Mouse (Mus musculus): ENCODE measurements at regions not wholly inside any gene's neighbourhood (a gene's known extent, or its start where the extent isn't known, plus 50 kb on each side); places are given as distances from the start of the nearest gene placed in this dataset.

DNA sequence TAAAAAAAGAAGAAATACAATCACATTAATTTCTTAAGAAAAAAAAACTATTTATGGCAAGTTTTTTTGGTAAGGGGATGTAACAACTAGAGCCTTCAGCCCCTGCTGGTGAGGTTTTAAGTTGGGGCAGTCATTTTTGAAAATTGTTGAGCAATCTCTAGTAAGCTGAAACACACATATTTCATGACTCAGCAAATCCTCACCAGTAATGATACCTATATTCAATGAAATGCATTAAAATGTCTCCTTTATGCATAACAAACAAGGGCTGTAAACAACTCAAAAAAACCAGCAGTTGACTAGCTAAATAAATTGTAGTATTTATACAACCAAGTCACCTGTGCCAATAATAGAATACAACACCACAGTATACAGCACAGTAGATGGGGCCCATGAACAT is 63.1 kb upstream of the Satb2 start:
- no peaks in the 10 kb centered on the region for H3K79me2 ChIP-seq (ENCODE audit: control insufficient read depth, insufficient read depth)
- no peaks in the 10 kb centered on the region for H3K36me3 ChIP-seq (ENCODE audit: control insufficient read depth, insufficient read depth)
- H3ac ChIP-seq (ENCODE audit: control insufficient read depth, insufficient read length), result no peak overlapping the region
- H3K4me2 ChIP-seq (ENCODE audit: low read depth), result no peak overlapping the region
- no peak overlapping the region for H3K4me3 ChIP-seq
- TF ChIP-seq MYOD1 (IDR thresholded peaks at IDR 0.05; ENCODE audit: control insufficient read depth in 1 of 3, insufficient read length in 2 of 3, low read depth in 2 of 3), result no peak
- no peak for TF ChIP-seq MAX (IDR thresholded peaks at IDR 0.05; ENCODE audit: low read depth)
- TF ChIP-seq CEBPB (IDR thresholded peaks at IDR 0.05; ENCODE audit: insufficient read depth, poor library complexity, severe bottlenecking), result no peak
- TF ChIP-seq USF1 (IDR thresholded peaks at IDR 0.05; ENCODE audit: low read depth), result no peak
- TF ChIP-seq POLR2AphosphoS2 (IDR thresholded peaks at IDR 0.05; ENCODE audit: insufficient read length, low read depth), result no peak
- TF ChIP-seq MYOG (IDR thresholded peaks at IDR 0.05; ENCODE audit: control insufficient read depth in 1 of 3, insufficient read depth in 1 of 3, insufficient read length in 2 of 3, low read depth in 2 of 3), result no peak
- TF ChIP-seq TCF3 (IDR thresholded peaks at IDR 0.05; ENCODE audit: insufficient read length, low read depth), result no peak
- no peak for TF ChIP-seq E2F4 (IDR thresholded peaks at IDR 0.05; ENCODE audit: insufficient read depth)
- TF ChIP-seq SRF (IDR thresholded peaks at IDR 0.05; ENCODE audit: control insufficient read depth, insufficient read length, low read depth), result no peak
- TF ChIP-seq TCF12 (IDR thresholded peaks at IDR 0.05; ENCODE audit: insufficient read depth, poor library complexity, severe bottlenecking), result no peak
- no peak for TF ChIP-seq REST (IDR thresholded peaks at IDR 0.05; ENCODE audit: insufficient read depth, insufficient read length)
- no peak for TF ChIP-seq POLR2A (IDR thresholded peaks at IDR 0.05; ENCODE audit: insufficient read length, low read depth)
- H3K27me3 ChIP-seq (ENCODE audit: control insufficient read depth, insufficient read depth, insufficient read length), result no peaks in the 10 kb centered on the region

DNA sequence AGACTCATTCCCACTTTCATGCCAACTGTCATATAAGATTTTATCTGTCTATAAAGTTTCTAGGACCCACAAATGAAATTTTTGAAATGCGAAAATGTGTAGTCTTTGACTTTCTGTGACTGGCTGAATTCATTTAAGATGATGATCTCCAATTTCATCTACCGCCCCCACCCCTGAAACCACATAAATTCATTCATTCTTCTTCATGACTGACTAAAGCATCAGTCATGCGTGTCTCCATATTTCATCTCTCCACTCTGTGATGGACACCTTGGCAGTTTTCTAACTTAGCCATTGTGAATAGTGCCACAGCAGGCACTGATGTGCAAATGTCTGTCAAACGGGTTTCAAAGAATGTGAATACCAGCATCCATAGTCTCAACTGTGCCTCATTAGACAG is 75.4 kb upstream of the Satb2 start:
- Histone ChIP-seq H3K79me2 (ENCODE audit: control insufficient read depth, insufficient read depth) (no peaks in the 10 kb centered on the region), H3K4me2 (ENCODE audit: low read depth) (no peak overlapping the region), H3K27me3 (ENCODE audit: control insufficient read depth, insufficient read depth, insufficient read length) (no peaks in the 10 kb centered on the region), H3K4me3 (no peak overlapping the region), H3K36me3 (ENCODE audit: control insufficient read depth, insufficient read depth) (no peaks in the 10 kb centered on the region), H3ac (ENCODE audit: control insufficient read depth, insufficient read length) (no peak overlapping the region)
- TF ChIP-seq TCF12 (IDR thresholded peaks at IDR 0.05; ENCODE audit: insufficient read depth, poor library complexity, severe bottlenecking) (no peak), CEBPB (IDR thresholded peaks at IDR 0.05; ENCODE audit: insufficient read depth, poor library complexity, severe bottlenecking) (no peak), REST (IDR thresholded peaks at IDR 0.05; ENCODE audit: insufficient read depth, insufficient read length) (no peak), E2F4 (IDR thresholded peaks at IDR 0.05; ENCODE audit: insufficient read depth) (no peak), USF1 (IDR thresholded peaks at IDR 0.05; ENCODE audit: low read depth) (no peak), SRF (IDR thresholded peaks at IDR 0.05; ENCODE audit: control insufficient read depth, insufficient read length, low read depth) (no peak), TCF3 (IDR thresholded peaks at IDR 0.05; ENCODE audit: insufficient read length, low read depth) (no peak), POLR2A (IDR thresholded peaks at IDR 0.05; ENCODE audit: insufficient read length, low read depth) (no peak), POLR2AphosphoS2 (IDR thresholded peaks at IDR 0.05; ENCODE audit: insufficient read length, low read depth) (no peak), MAX (IDR thresholded peaks at IDR 0.05; ENCODE audit: low read depth) (no peak)

DNA sequence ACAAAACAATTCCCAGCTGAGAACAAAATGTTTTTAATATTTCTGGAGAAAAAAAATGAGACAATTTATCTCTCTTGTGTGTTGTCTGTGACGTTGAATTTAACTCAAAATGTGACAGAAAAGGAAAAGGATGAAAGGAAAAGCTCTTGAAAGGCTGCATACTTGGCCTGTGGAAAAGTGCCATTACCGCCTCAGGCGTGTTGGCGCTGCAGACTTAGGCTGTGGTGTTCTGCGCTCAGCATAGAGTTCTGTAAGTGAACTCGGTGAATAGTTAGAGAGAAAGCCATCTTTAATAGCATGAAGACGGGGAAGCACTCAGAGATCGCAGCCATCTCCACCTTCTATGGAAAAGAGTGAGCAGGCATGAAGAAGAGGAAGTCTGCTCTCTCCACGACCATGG is 77.5 kb upstream of the Satb2 start:
- H3ac ChIP-seq (ENCODE audit: control insufficient read depth, insufficient read length), result no peak overlapping the region
- no peak for TF ChIP-seq E2F4 (IDR thresholded peaks at IDR 0.05; ENCODE audit: insufficient read depth)
- TF ChIP-seq TCF3 (IDR thresholded peaks at IDR 0.05; ENCODE audit: insufficient read length, low read depth), result no peak
- TF ChIP-seq SRF (IDR thresholded peaks at IDR 0.05; ENCODE audit: control insufficient read depth, insufficient read length, low read depth), result no peak
- no peak for TF ChIP-seq POLR2AphosphoS2 (IDR thresholded peaks at IDR 0.05; ENCODE audit: insufficient read length, low read depth)
- no peak for TF ChIP-seq POLR2A (IDR thresholded peaks at IDR 0.05; ENCODE audit: insufficient read length, low read depth)
- TF ChIP-seq REST (IDR thresholded peaks at IDR 0.05; ENCODE audit: insufficient read depth, insufficient read length), result no peak
- TF ChIP-seq MAX (IDR thresholded peaks at IDR 0.05; ENCODE audit: low read depth), result no peak
- TF ChIP-seq MYOD1 (IDR thresholded peaks at IDR 0.05; ENCODE audit: control insufficient read depth in 1 of 3, insufficient read length in 2 of 3, low read depth in 2 of 3), result no peak
- no peak for TF ChIP-seq MYOG (IDR thresholded peaks at IDR 0.05; ENCODE audit: control insufficient read depth in 1 of 3, insufficient read depth in 1 of 3, insufficient read length in 2 of 3, low read depth in 2 of 3)
- TF ChIP-seq CEBPB (IDR thresholded peaks at IDR 0.05; ENCODE audit: insufficient read depth, poor library complexity, severe bottlenecking), result no peak
- no peak for TF ChIP-seq USF1 (IDR thresholded peaks at IDR 0.05; ENCODE audit: low read depth)
- TF ChIP-seq TCF12 (IDR thresholded peaks at IDR 0.05; ENCODE audit: insufficient read depth, poor library complexity, severe bottlenecking), result no peak

DNA sequence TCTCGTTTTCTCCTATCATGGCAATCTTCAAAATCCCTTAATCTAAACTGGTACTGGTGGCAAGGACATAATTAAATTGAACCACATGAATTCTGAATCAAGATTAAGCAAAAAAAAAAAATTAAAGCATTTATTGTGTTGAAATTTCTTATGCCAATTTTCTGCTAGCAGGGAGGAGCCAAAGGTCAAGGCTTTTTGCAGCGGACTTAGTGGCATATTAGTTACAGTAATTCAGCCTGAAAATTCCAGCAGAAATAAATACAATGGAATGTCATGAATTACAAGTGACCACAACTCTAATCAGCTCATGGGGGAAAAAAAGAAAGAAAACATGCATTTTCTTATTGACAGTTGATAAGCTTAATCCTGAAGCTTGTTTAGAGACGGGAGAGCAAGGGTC is 80.8 kb upstream of the Satb2 start:
- TF ChIP-seq TCF3 (IDR thresholded peaks at IDR 0.05; ENCODE audit: insufficient read length, low read depth) (no peak), TCF12 (IDR thresholded peaks at IDR 0.05; ENCODE audit: insufficient read depth, poor library complexity, severe bottlenecking) (no peak), POLR2AphosphoS2 (IDR thresholded peaks at IDR 0.05; ENCODE audit: insufficient read length, low read depth) (no peak), MAX (IDR thresholded peaks at IDR 0.05; ENCODE audit: low read depth) (no peak), USF1 (IDR thresholded peaks at IDR 0.05; ENCODE audit: low read depth) (no peak), REST (IDR thresholded peaks at IDR 0.05; ENCODE audit: insufficient read depth, insufficient read length) (no peak), E2F4 (IDR thresholded peaks at IDR 0.05; ENCODE audit: insufficient read depth) (no peak), CEBPB (IDR thresholded peaks at IDR 0.05; ENCODE audit: insufficient read depth, poor library complexity, severe bottlenecking) (no peak), SRF (IDR thresholded peaks at IDR 0.05; ENCODE audit: control insufficient read depth, insufficient read length, low read depth) (no peak), MYOG (IDR thresholded peaks at IDR 0.05; ENCODE audit: control insufficient read depth in 1 of 3, insufficient read depth in 1 of 3, insufficient read length in 2 of 3, low read depth in 2 of 3) (no peak), MYOD1 (IDR thresholded peaks at IDR 0.05; ENCODE audit: control insufficient read depth in 1 of 3, insufficient read length in 2 of 3, low read depth in 2 of 3) (no peak), POLR2A (IDR thresholded peaks at IDR 0.05; ENCODE audit: insufficient read length, low read depth) (no peak)

More for the DNA sequence above, 77.5 kb upstream of the Satb2 start:
- Histone ChIP-seq H3K36me3 (ENCODE audit: control insufficient read depth, insufficient read depth) (no peaks in the 10 kb centered on the region), H3K27me3 (ENCODE audit: control insufficient read depth, insufficient read depth, insufficient read length) (no peaks in the 10 kb centered on the region), H3K4me2 (ENCODE audit: low read depth) (no peak overlapping the region), H3K79me2 (ENCODE audit: control insufficient read depth, insufficient read depth) (no peaks in the 10 kb centered on the region), H3K4me3 (no peak overlapping the region)

More for the DNA sequence above, 80.8 kb upstream of the Satb2 start:
- no peaks in the 10 kb centered on the region for H3K36me3 ChIP-seq (ENCODE audit: control insufficient read depth, insufficient read depth)
- no peak overlapping the region for H3K4me3 ChIP-seq
- H3K4me2 ChIP-seq (ENCODE audit: low read depth), result no peak overlapping the region
- no peak overlapping the region for H3ac ChIP-seq (ENCODE audit: control insufficient read depth, insufficient read length)
- H3K79me2 ChIP-seq (ENCODE audit: control insufficient read depth, insufficient read depth), result no peaks in the 10 kb centered on the region
- H3K27me3 ChIP-seq (ENCODE audit: control insufficient read depth, insufficient read depth, insufficient read length), result no peaks in the 10 kb centered on the region
